Mouse (Mus musculus): ENCODE data around the gene Arhgap17.

Gene Arhgap17

GRCm38 (mm10) chr7:123368778-123369746 lies 653 bp downstream of the Arhgap17 start:
- peak; percentile 78 for DNase-seq (ENCODE audit: extremely low spot score, low spot score)

- no peak for DNase-seq (ENCODE audit: extremely low spot score, low spot score)
Measured at GRCm38 (mm10) chr7:123368187-123368586, 1.5 kb downstream of the Arhgap17 start.

- DNase-seq (ENCODE audit: extremely low spot score, low spot score): no peak
Measured at GRCm38 (mm10) chr7:123367218-123368150, 2.2 kb downstream of the Arhgap17 start.

- no peak for DNase-seq (ENCODE audit: extremely low spot score, low spot score)
Measured at GRCm38 (mm10) chr7:123366806-123367205, 2.9 kb downstream of the Arhgap17 start.

GRCm38 (mm10) chr7:123365876-123366741 lies 3.6 kb downstream of the Arhgap17 start:
- no peak for DNase-seq (ENCODE audit: extremely low spot score, low spot score)

GRCm38 (mm10) chr7:123363971-123364370 lies 5.7 kb downstream of the Arhgap17 start:
- DNase-seq (ENCODE audit: extremely low spot score, low spot score): no peak

GRCm38 (mm10) chr7:123362806-123363205 lies 6.9 kb downstream of the Arhgap17 start:
- DNase-seq (ENCODE audit: extremely low spot score, low spot score): no peak

GRCm38 (mm10) chr7:123361229-123361980 lies 8.3 kb downstream of the Arhgap17 start:
- DNase-seq (ENCODE audit: extremely low spot score, low spot score): no peak

GRCm38 (mm10) chr7:123360185-123360584 lies 9.5 kb downstream of the Arhgap17 start:
- no peak for DNase-seq (ENCODE audit: extremely low spot score, low spot score)

- DNase-seq (ENCODE audit: extremely low spot score, low spot score): no peak
Measured at GRCm38 (mm10) chr7:123359101-123359500, 10.6 kb downstream of the Arhgap17 start.

GRCm38 (mm10) chr7:123356158-123356557 lies 13.6 kb downstream of the Arhgap17 start:
- DNase-seq (ENCODE audit: extremely low spot score, low spot score): no peak

- DNase-seq (ENCODE audit: extremely low spot score, low spot score): no peak
Measured at GRCm38 (mm10) chr7:123354851-123355250, 14.9 kb downstream of the Arhgap17 start.

GRCm38 (mm10) chr7:123354392-123354791 lies 15.3 kb downstream of the Arhgap17 start:
- DNase-seq (ENCODE audit: extremely low spot score, low spot score): no peak

GRCm38 (mm10) chr7:123353879-123354278 lies 15.8 kb downstream of the Arhgap17 start:
- DNase-seq (ENCODE audit: extremely low spot score, low spot score): no peak

- no peak for DNase-seq (ENCODE audit: extremely low spot score, low spot score)
Measured at GRCm38 (mm10) chr7:123353081-123353480, 16.6 kb downstream of the Arhgap17 start.

GRCm38 (mm10) chr7:123350243-123350642 lies 19.5 kb downstream of the Arhgap17 start:
- DNase-seq (ENCODE audit: extremely low spot score, low spot score): no peak

GRCm38 (mm10) chr7:123349813-123350212 lies 19.9 kb downstream of the Arhgap17 start:
- DNase-seq (ENCODE audit: extremely low spot score, low spot score): no peak

GRCm38 (mm10) chr7:123346631-123347290 lies 23.0 kb downstream of the Arhgap17 start:
- no peak for DNase-seq (ENCODE audit: extremely low spot score, low spot score)

- DNase-seq (ENCODE audit: extremely low spot score, low spot score): no peak
Measured at GRCm38 (mm10) chr7:123345041-123345544, 24.6 kb downstream of the Arhgap17 start.
